Mouse (Mus musculus): ENCODE data around the gene Wwtr1. TPM values are rescaled to one million over a fixed set of nuclear protein-coding genes. Genes with fewer than 3 reads are reported as not detected.

Gene Wwtr1
- polyA plus RNA-seq, 1 experiment from 2014 or later = 17.9 TPM

Small RNAs within 50 kb of the gene (microRNA-seq; reads per million reads assigned to microRNA genes)
- gene Mir6377 = not detected

Other genes starting within 250 kb of the Wwtr1 start
- 1.4 TPM in 2 replicates for gene Tm4sf4, start 150.6 kb downstream of the Wwtr1 start, polyA plus RNA-seq (2015; fragmentation: Nextera tagmentation; extraction: Ambion mirVana)
- 64.9 and 65.1 TPM in 2 replicates for gene Commd2, start 75.8 kb upstream of the Wwtr1 start, polyA plus RNA-seq (2015; fragmentation: Nextera tagmentation; extraction: Ambion mirVana)
- not detected in 2 replicates for gene Ankub1, start 116.9 kb upstream of the Wwtr1 start, polyA plus RNA-seq (2015; fragmentation: Nextera tagmentation; extraction: Ambion mirVana)
- 77.3 and 83.7 TPM in 2 replicates for gene Rnf13, start 160.2 kb upstream of the Wwtr1 start, polyA plus RNA-seq (2015; fragmentation: Nextera tagmentation; extraction: Ambion mirVana)

All from kidney, embryonic 16.5 days (tissue).